Mouse (Mus musculus) myocyte (in vitro differentiated cells): ENCODE results near the gene Abhd2. TPM values are rescaled to one million over a fixed set of nuclear protein-coding genes. Genes with fewer than 3 reads are reported as not detected.

ENCODE experiments used
- H3K27me3 ChIP-seq: one replicate; pipeline ENCODE4 v1.6.1; 2011; ENCODE audit not compliant: control insufficient read depth, insufficient read depth, insufficient read length
- H3K36me3 ChIP-seq: one replicate; pipeline ENCODE4 v1.6.1; 2011; ENCODE audit not compliant: control insufficient read depth, insufficient read depth
- H3K4me2 ChIP-seq: one replicate; pipeline ENCODE4 v1.6.1; 2011; ENCODE audit warnings: low read depth, control low read depth
- H3K4me3 ChIP-seq: one replicate; pipeline ENCODE4 v1.5.1; 2011; ENCODE audit warnings: mild to moderate bottlenecking, control low read depth, moderate library complexity
- H3K79me2 ChIP-seq: one replicate; pipeline ENCODE4 v1.6.1; 2011; ENCODE audit not compliant: control insufficient read depth, insufficient read depth
- H3ac ChIP-seq: one replicate; pipeline ENCODE4 v1.6.1; 2011; ENCODE audit not compliant: control insufficient read depth, insufficient read length
- CEBPB ChIP-seq: IDR thresholded peaks from 2 replicates; pipeline ENCODE4 v1.6.1; 2011; ENCODE audit warnings: mild to moderate bottlenecking, moderate library complexity; ENCODE audit not compliant: poor library complexity, insufficient read depth, severe bottlenecking
- E2F4 ChIP-seq: IDR thresholded peaks from one replicate; pipeline ENCODE4 v1.6.1; 2011; ENCODE audit warnings: mild to moderate bottlenecking, control low read depth, moderate library complexity; ENCODE audit not compliant: insufficient read depth
- MAX ChIP-seq: IDR thresholded peaks from one replicate; pipeline ENCODE4 v1.6.1; 2011; ENCODE audit warnings: low read depth, mild to moderate bottlenecking, control low read depth
- MYOD1 ChIP-seq, 3 experiments: IDR thresholded peaks; one replicate each; pipeline ENCODE4 v1.6.1; 2011; ENCODE audit warnings: control low read depth in 2 of 3, low read depth in 2 of 3, mild to moderate bottlenecking in 2 of 3, moderate library complexity in 1 of 3; ENCODE audit not compliant: insufficient read length in 2 of 3, control insufficient read depth in 1 of 3
- MYOG ChIP-seq, 3 experiments: IDR thresholded peaks; one replicate each; pipeline ENCODE4 v1.6.1; 2011; ENCODE audit warnings: control low read depth in 2 of 3, low read depth in 2 of 3, mild to moderate bottlenecking in 2 of 3; ENCODE audit not compliant: insufficient read length in 2 of 3, control insufficient read depth in 1 of 3, insufficient read depth in 1 of 3
- POLR2A ChIP-seq: IDR thresholded peaks from one replicate; pipeline ENCODE4 v1.6.1; 2011; ENCODE audit warnings: low read depth, mild to moderate bottlenecking, control low read depth, moderate library complexity; ENCODE audit not compliant: insufficient read length
- POLR2AphosphoS2 ChIP-seq: IDR thresholded peaks from one replicate; pipeline ENCODE4 v1.6.1; 2011; ENCODE audit warnings: low read depth, control low read depth; ENCODE audit not compliant: insufficient read length
- REST ChIP-seq: IDR thresholded peaks from one replicate; pipeline ENCODE4 v1.6.1; 2011; ENCODE audit warnings: mild to moderate bottlenecking, control low read depth, moderate library complexity; ENCODE audit not compliant: insufficient read depth, insufficient read length
- SRF ChIP-seq: IDR thresholded peaks from one replicate; pipeline ENCODE4 v1.6.1; 2011; ENCODE audit warnings: low read depth; ENCODE audit not compliant: control insufficient read depth, insufficient read length
- TCF12 ChIP-seq: IDR thresholded peaks from one replicate; pipeline ENCODE4 v1.6.1; 2011; ENCODE audit warnings: mild to moderate bottlenecking, control low read depth; ENCODE audit not compliant: poor library complexity, insufficient read depth, severe bottlenecking
- TCF3 ChIP-seq: IDR thresholded peaks from one replicate; pipeline ENCODE4 v1.6.1; 2011; ENCODE audit warnings: low read depth, control low read depth; ENCODE audit not compliant: insufficient read length
- USF1 ChIP-seq: IDR thresholded peaks from one replicate; pipeline ENCODE4 v1.6.1; 2011; ENCODE audit warnings: low read depth, mild to moderate bottlenecking, control low read depth, moderate library complexity
- polyA plus RNA-seq: library from polyadenylated mRNA; unstranded; fragments of >200 nt; fragmentation: generic; extraction: Trizol; gene quantifications from one replicate; pipeline ENCODE4 v1.2.1, GENCODE M21; 2012; ENCODE audit warnings: missing spikeins

The Abhd2 gene
- 16.9 TPM for polyA plus RNA-seq

GRCm38 (mm10) chr7:79272789-79273718 lies at the start of gene Abhd2:
Gene Abhd2, plus strand, starts transcription at chr7:79273199.
- Histone ChIP-seq H3K79me2 (peaks cover 48% of the 10 kb centered on the region), H3K36me3 (no peaks in the 10 kb centered on the region), H3ac (peak within 1 kb of the TSS; percentile 46), H3K27me3 (no peaks in the 10 kb centered on the region), H3K4me2 (peak within 1 kb of the TSS; percentile 92), H3K4me3 (peak within 1 kb of the TSS; percentile 84)
- peak; percentile 71 for TF ChIP-seq SRF
- peak; percentile 79 for TF ChIP-seq POLR2AphosphoS2
- peak; percentile 66 for TF ChIP-seq POLR2A
- TF ChIP-seq MYOD1 (IDR thresholded peaks at IDR 0.05; ENCODE audit: control insufficient read depth in 1 of 3, insufficient read length in 2 of 3, low read depth in 2 of 3) = peak in 2 of 3 experiments; percentile 14 to 46
- TF ChIP-seq MYOG (IDR thresholded peaks at IDR 0.05; ENCODE audit: control insufficient read depth in 1 of 3, insufficient read depth in 1 of 3, insufficient read length in 2 of 3, low read depth in 2 of 3) = peak in 1 of 3 experiments; percentile 41
- TF ChIP-seq CEBPB = no peak
- TF ChIP-seq TCF3 = no peak

- Histone ChIP-seq H3K79me2 (no peaks in the 10 kb centered on the region), H3K27me3 (no peaks in the 10 kb centered on the region), H3ac (no peak overlapping the region), H3K36me3 (no peaks in the 10 kb centered on the region), H3K4me3 (no peak overlapping the region), H3K4me2 (no peak overlapping the region)
- TF ChIP-seq REST (no peak), TCF3 (no peak), MYOD1 (IDR thresholded peaks at IDR 0.05; ENCODE audit: control insufficient read depth in 1 of 3, insufficient read length in 2 of 3, low read depth in 2 of 3) (no peak)
Observed at GRCm38 (mm10) chr7:79225477-79225876, 47.5 kb upstream of the Abhd2 start.

- no peaks in the 10 kb centered on the region for H3K79me2 ChIP-seq
- H3K4me2 ChIP-seq = no peak overlapping the region
- no peaks in the 10 kb centered on the region for H3K27me3 ChIP-seq
- no peak overlapping the region for H3ac ChIP-seq
- H3K36me3 ChIP-seq = no peaks in the 10 kb centered on the region
- TF ChIP-seq POLR2AphosphoS2 (no peak), MYOD1 (IDR thresholded peaks at IDR 0.05; ENCODE audit: control insufficient read depth in 1 of 3, insufficient read length in 2 of 3, low read depth in 2 of 3) (no peak), MAX (no peak), MYOG (IDR thresholded peaks at IDR 0.05; ENCODE audit: control insufficient read depth in 1 of 3, insufficient read depth in 1 of 3, insufficient read length in 2 of 3, low read depth in 2 of 3) (no peak), USF1 (no peak), POLR2A (no peak), TCF3 (no peak), TCF12 (no peak), CEBPB (no peak), E2F4 (no peak)
- H3K4me3 ChIP-seq = no peak overlapping the region
Observed at GRCm38 (mm10) chr7:79226172-79226571, 46.8 kb upstream of the Abhd2 start.

GRCm38 (mm10) chr7:79226834-79227486 lies 46.0 kb upstream of the Abhd2 start:
- TF ChIP-seq POLR2AphosphoS2 (no peak), MYOG (IDR thresholded peaks at IDR 0.05; ENCODE audit: control insufficient read depth in 1 of 3, insufficient read depth in 1 of 3, insufficient read length in 2 of 3, low read depth in 2 of 3) (no peak), TCF3 (no peak), MAX (no peak), CEBPB (no peak), E2F4 (no peak), TCF12 (no peak), POLR2A (no peak), MYOD1 (IDR thresholded peaks at IDR 0.05; ENCODE audit: control insufficient read depth in 1 of 3, insufficient read length in 2 of 3, low read depth in 2 of 3) (no peak), REST (no peak), USF1 (no peak)
- Histone ChIP-seq H3K4me3 (no peak overlapping the region), H3K4me2 (no peak overlapping the region), H3K79me2 (no peaks in the 10 kb centered on the region), H3K27me3 (no peaks in the 10 kb centered on the region), H3K36me3 (no peaks in the 10 kb centered on the region), H3ac (no peak overlapping the region)

GRCm38 (mm10) chr7:79228471-79228870 lies 44.5 kb upstream of the Abhd2 start:
- Histone ChIP-seq H3K36me3 (no peaks in the 10 kb centered on the region), H3K4me2 (peak overlapping the region; percentile 20), H3K27me3 (no peaks in the 10 kb centered on the region), H3K79me2 (no peaks in the 10 kb centered on the region), H3ac (no peak overlapping the region), H3K4me3 (no peak overlapping the region)
- TF ChIP-seq REST (no peak), E2F4 (no peak)
